Mouse (Mus musculus) CH12.LX (cell line): ENCODE results near the gene Slamf6.
A peak's percentile ranks its signal among the peaks of the same experiment; 100 is the strongest.

Source experiments
- CTCF ChIP-seq, 2 experiments: IDR thresholded peaks in 1 of 2; conservative IDR thresholded peaks in 1 of 2; 2 replicates each; pipeline ENCODE4 v1.5.1; 2011 to 2012; ENCODE audit warnings: low read depth in 2 of 2, low read length in 2 of 2, improper control_type of control experiment in 1 of 2, inconsistent platforms in 1 of 2, mild to moderate bottlenecking in 1 of 2, moderate library complexity in 1 of 2
- POLR2A ChIP-seq: IDR thresholded peaks from 2 replicates; pipeline ENCODE4 v1.6.1; 2011; ENCODE audit warnings: low read depth, mild to moderate bottlenecking, improper control_type of control experiment, low read length

- TF ChIP-seq CTCF (conservative IDR thresholded peaks at IDR 0.05 in 1 of 2, IDR thresholded peaks at IDR 0.05 in 1 of 2; ENCODE audit: low read depth in 2 of 2, low read length in 2 of 2) (peak; percentile 25 to 96; a peak in 2 of 4 replicates), POLR2A (no peak)
Measured at GRCm38 (mm10) chr1:172000641-172001040, 83.3 kb downstream of the Slamf6 start.
